Mouse (Mus musculus): ENCODE measurements around the gene Aebp1.

GRCm38 (mm10) chr11:5919606-5920005 lies 57.9 kb downstream of the Aebp1 start:
- TF ChIP-seq CTCF (IDR thresholded peaks at IDR 0.05; ENCODE audit: borderline replicate concordance, insufficient read depth, low read length), result no peak
- TF ChIP-seq POLR2A (IDR thresholded peaks at IDR 0.05; ENCODE audit: low read depth, low read length), result no peak
